Mouse (Mus musculus): ENCODE results near the gene Rnf6. TPM values are rescaled to one million over a fixed set of nuclear protein-coding genes. Genes with fewer than 3 reads are reported as not detected.

Gene Rnf6
- polyA plus RNA-seq, 1 experiment: not detected

DNA sequence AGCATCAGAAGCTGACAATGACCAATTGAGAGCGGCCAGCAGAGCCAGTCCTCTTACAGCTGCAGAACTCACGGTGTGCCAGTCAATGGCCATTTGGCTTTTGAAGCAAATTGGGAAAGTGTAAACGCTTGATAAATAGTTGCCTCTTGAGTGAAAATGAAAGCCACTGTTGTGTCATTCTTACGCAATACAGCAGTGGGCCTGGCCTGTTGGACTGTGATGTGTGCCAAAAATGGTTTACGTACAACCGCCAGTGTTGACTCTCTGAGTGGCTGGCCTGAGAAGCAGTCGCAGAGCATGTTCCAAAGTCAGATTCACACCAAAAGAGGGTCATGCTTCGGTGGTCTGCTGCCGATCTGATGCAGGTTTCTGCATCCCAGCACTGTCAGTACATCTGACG, 27.4 kb upstream of the Rnf6 start:
- no peak overlapping the region for H3K4me3 ChIP-seq (ENCODE audit: insufficient read depth, low read depth, low read length)

DNA sequence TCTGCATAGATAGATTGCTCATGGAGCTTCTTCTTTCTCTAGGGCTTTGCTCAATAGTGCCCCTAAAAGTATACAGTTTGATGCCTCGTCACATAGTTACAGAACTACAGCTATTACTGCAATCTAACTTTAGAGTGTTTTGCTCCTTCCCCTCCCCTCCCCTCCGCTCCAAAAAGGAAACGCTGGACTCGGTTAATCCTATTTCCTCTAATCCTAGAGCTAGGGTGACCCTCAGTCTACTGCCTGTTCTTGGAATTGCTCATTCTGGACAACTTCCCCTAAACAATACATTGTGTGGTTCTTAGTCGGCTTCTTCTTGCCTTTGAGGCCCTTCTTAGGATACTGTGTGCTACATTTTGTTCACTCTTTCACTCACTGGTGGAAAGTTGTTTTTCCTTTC, 26.4 kb upstream of the Rnf6 start:
- TF ChIP-seq CTCF (IDR thresholded peaks at IDR 0.05; ENCODE audit: insufficient read depth, low read depth, low read length) (no peak), POLR2A (IDR thresholded peaks at IDR 0.05; ENCODE audit: insufficient read depth, low read depth, low read length) (no peak)
- WGBS: 53% methylated on average over 5 of the region's 5 CpGs
- no peak overlapping the region for H3K4me3 ChIP-seq (ENCODE audit: insufficient read depth, low read depth, low read length)
- H3K4me1 ChIP-seq (ENCODE audit: control insufficient read depth, insufficient read depth, low read length): peaks cover 6% of the 10 kb centered on the region; the same call in 1 of the 2 replicates
- no peak overlapping the region for H3K27ac ChIP-seq (ENCODE audit: insufficient read depth, low read depth, low read length)

More for the DNA sequence above, 27.4 kb upstream of the Rnf6 start:
- H3K27ac ChIP-seq (ENCODE audit: insufficient read depth, low read depth, low read length): no peak overlapping the region
- peaks cover 6% of the 10 kb centered on the region; the same call in 1 of the 2 replicates for H3K4me1 ChIP-seq (ENCODE audit: control insufficient read depth, insufficient read depth, low read length)
- no peak for TF ChIP-seq POLR2A (IDR thresholded peaks at IDR 0.05; ENCODE audit: insufficient read depth, low read depth, low read length)
- no peak for TF ChIP-seq CTCF (IDR thresholded peaks at IDR 0.05; ENCODE audit: insufficient read depth, low read depth, low read length)
- WGBS: 73% methylated on average over 10 of the region's 10 CpGs

DNA sequence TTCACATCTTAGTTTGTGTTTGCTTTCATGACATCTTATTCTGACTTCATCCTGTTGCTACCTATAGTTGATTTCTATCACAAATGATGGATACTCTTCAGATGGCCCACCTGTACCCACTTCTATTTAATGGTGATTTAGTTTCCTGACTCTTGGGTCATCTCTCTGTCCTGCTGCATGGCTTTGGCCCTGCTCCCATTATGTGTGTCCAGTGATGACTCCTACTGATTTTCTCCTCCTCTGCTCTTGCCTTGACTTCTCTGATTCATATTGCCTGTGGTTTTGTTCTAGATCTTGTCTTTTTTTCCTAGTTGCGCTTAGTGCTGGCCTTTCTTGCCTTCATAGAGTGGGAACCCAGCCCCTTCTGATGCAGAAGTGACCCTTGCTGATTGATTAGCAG, 25.0 kb upstream of the Rnf6 start:
- H3K27ac ChIP-seq (ENCODE audit: insufficient read depth, low read depth, low read length): no peak overlapping the region
- TF ChIP-seq CTCF (IDR thresholded peaks at IDR 0.05; ENCODE audit: insufficient read depth, low read depth, low read length) (no peak), POLR2A (IDR thresholded peaks at IDR 0.05; ENCODE audit: insufficient read depth, low read depth, low read length) (no peak)
- H3K4me3 ChIP-seq (ENCODE audit: insufficient read depth, low read depth, low read length): no peak overlapping the region
- peaks cover 6% of the 10 kb centered on the region; the same call in 1 of the 2 replicates for H3K4me1 ChIP-seq (ENCODE audit: control insufficient read depth, insufficient read depth, low read length)
- 94% methylated on average over 1 of the region's 1 CpGs for WGBS

DNA sequence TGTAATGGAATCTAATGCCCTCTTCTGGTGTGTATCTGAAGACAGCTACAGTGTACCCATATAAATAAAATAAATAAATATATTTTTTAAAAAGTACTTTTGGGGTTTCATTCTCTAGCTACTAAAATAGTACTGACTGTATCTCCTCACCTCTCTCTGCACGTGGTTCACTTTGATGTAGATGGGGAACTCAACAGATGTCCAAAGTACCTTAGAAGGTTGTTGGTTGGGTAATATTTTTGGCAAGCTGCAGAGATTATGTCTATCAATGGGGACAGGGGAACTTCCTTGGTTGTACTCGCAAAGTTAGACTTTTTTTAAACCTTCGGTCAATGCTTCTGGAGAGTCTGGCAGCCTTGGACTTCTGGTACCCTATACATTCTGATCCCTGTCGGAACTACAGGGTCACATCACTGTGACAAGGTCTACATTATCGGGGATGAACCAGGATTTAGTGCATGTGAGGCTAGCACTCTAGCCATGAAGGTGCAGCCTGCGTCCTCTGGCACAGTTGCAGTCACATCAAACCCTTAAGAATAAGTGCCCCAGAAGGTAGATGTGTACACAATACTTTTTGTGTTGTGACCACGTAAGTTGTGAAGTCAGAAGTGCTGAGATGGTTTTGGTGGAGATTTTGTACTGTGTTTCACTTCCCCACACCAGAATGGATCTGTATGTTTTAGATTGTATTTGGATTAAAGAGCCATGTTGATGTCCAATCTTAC, 24.5 kb upstream of the Rnf6 start:
- WGBS: 95% methylated on average over 7 of the region's 7 CpGs
- H3K4me3 ChIP-seq (ENCODE audit: insufficient read depth, low read depth, low read length): no peak overlapping the region
- H3K4me1 ChIP-seq (ENCODE audit: control insufficient read depth, insufficient read depth, low read length): peaks cover 6% of the 10 kb centered on the region; the same call in 1 of the 2 replicates
- TF ChIP-seq POLR2A (IDR thresholded peaks at IDR 0.05; ENCODE audit: insufficient read depth, low read depth, low read length) (no peak), CTCF (IDR thresholded peaks at IDR 0.05; ENCODE audit: insufficient read depth, low read depth, low read length) (no peak)
- no peak overlapping the region for H3K27ac ChIP-seq (ENCODE audit: insufficient read depth, low read depth, low read length)

DNA sequence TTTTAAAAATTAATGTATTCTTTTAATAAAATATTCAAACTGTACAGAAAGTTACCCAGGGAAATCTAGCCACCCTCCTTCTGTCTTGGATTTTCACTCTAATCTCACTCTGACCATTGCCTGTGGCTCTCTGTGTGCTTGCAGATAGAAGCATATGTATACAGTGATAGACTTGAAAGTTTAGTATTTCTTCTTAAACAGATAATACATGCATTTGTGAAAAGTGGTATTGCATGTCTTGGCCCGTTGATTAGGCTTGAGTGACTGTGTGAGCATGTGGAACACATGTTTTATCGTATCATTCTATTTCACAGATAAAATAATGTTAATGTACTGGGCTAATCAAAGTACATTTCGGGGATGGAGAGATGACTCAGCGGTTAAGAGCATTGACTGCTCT, 23.8 kb upstream of the Rnf6 start:
- 98% methylated on average over 4 of the region's 4 CpGs for WGBS
- H3K4me1 ChIP-seq (ENCODE audit: control insufficient read depth, insufficient read depth, low read length): peaks cover 6% of the 10 kb centered on the region; the same call in 1 of the 2 replicates
- no peak overlapping the region for H3K4me3 ChIP-seq (ENCODE audit: insufficient read depth, low read depth, low read length)
- H3K27ac ChIP-seq (ENCODE audit: insufficient read depth, low read depth, low read length): no peak overlapping the region
- TF ChIP-seq CTCF (IDR thresholded peaks at IDR 0.05; ENCODE audit: insufficient read depth, low read depth, low read length) (no peak), POLR2A (IDR thresholded peaks at IDR 0.05; ENCODE audit: insufficient read depth, low read depth, low read length) (no peak)

DNA sequence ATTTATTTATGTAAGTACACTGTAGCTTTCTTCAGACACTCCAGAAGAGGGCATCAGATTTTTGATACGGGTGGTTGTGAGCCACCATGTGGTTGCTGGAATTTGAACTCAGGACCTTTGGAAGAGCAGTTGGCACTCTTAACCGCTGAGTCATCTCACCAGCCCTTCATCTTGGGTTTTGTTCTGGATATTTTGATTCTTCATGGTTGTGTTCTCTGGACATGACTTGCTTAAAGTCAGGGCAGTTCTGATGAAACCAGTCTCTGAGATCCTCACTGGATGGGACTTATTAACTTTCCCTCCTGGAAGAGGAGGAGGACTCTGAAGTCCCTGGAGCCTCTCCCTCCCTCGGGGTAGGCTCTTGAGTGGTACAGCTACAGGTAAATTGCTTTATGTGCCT, 19.8 kb upstream of the Rnf6 start:
- Histone ChIP-seq H3K4me3 (ENCODE audit: insufficient read depth, low read depth, low read length) (no peak overlapping the region), H3K27ac (ENCODE audit: insufficient read depth, low read depth, low read length) (no peak overlapping the region), H3K4me1 (ENCODE audit: control insufficient read depth, insufficient read depth, low read length) (peaks cover 2% of the 10 kb centered on the region; the same call in 1 of the 2 replicates)
- 95% methylated on average over 3 of the region's 3 CpGs for WGBS
- TF ChIP-seq POLR2A (IDR thresholded peaks at IDR 0.05; ENCODE audit: insufficient read depth, low read depth, low read length) (no peak), CTCF (IDR thresholded peaks at IDR 0.05; ENCODE audit: insufficient read depth, low read depth, low read length) (no peak)

DNA sequence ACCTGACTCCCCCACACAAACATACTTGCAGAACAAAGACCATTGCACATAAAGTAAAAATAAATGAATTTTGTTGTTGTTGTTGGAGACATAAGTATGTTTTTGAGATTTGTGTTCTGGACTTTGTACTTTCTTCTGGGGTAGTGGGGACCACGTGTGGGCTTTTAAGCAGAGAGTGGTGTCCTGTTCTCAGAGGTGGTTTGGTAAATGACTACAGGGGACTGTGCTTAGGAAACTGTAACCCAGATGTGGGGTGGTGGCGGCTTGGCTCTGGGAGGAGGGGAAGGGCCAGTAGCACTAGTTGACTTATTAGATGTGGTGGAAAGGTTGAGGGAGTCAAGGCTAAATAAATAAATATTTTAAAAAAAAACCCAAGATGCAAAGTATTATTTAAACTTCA, 19.4 kb upstream of the Rnf6 start:
- H3K4me1 ChIP-seq (ENCODE audit: control insufficient read depth, insufficient read depth, low read length): peaks cover 4% of the 10 kb centered on the region; the same call in 1 of the 2 replicates
- no peak overlapping the region for H3K27ac ChIP-seq (ENCODE audit: insufficient read depth, low read depth, low read length)
- TF ChIP-seq POLR2A (IDR thresholded peaks at IDR 0.05; ENCODE audit: insufficient read depth, low read depth, low read length): no peak
- TF ChIP-seq CTCF (IDR thresholded peaks at IDR 0.05; ENCODE audit: insufficient read depth, low read depth, low read length): no peak
- H3K4me3 ChIP-seq (ENCODE audit: insufficient read depth, low read depth, low read length): no peak overlapping the region
- WGBS: 95% methylated on average over 2 of the region's 2 CpGs

DNA sequence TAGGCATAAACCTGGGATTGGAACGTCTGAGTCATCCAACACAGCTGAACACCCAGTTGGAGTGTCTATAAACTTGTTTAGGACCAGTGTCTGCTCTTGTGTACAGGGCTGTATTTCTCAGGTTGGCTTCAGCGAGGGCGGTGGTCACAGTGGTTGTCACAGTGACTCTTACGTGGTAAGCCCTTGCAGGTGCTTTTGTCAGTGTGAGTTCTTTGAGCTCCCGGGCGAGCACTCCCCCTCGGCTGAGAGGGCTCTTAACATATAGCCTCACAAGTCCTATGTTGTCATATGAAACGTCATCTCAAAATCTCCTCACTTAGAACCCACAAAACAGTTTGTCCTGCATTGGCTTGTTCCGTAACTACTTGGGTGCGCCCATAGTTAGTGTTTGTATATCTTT, 16.9 kb upstream of the Rnf6 start:
- Histone ChIP-seq H3K27ac (ENCODE audit: insufficient read depth, low read depth, low read length) (no peak overlapping the region), H3K4me3 (ENCODE audit: insufficient read depth, low read depth, low read length) (no peak overlapping the region), H3K4me1 (ENCODE audit: control insufficient read depth, insufficient read depth, low read length) (peaks cover 4% of the 10 kb centered on the region; the same call in 1 of the 2 replicates)
- 85% methylated on average over 10 of the region's 10 CpGs for WGBS
- no peak for TF ChIP-seq CTCF (IDR thresholded peaks at IDR 0.05; ENCODE audit: insufficient read depth, low read depth, low read length)
- no peak for TF ChIP-seq POLR2A (IDR thresholded peaks at IDR 0.05; ENCODE audit: insufficient read depth, low read depth, low read length)

DNA sequence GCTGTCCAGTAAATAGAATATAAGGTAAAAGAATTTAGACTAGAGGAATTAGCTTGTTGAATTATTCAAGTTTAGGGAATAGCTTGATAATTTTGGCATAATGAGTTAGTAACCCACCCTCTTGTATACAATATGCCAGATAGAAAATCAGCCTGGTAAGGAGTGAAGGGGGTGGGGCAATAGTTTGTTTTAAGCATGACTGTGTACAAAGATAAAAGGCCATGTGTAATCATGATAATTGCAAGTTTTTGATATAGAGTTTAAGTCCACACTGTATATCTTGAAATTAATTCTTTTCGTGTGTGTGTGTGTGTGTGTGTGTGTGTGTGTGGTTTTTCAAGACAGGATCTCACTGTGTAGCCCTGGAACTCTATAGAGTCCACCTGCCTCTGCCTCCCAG, 13.0 kb upstream of the Rnf6 start:
- WGBS: 50% methylated on average over 1 of the region's 1 CpGs
- no peak overlapping the region for H3K4me3 ChIP-seq (ENCODE audit: insufficient read depth, low read depth, low read length)
- no peak overlapping the region for H3K27ac ChIP-seq (ENCODE audit: insufficient read depth, low read depth, low read length)
- H3K4me1 ChIP-seq (ENCODE audit: control insufficient read depth, insufficient read depth, low read length): peaks cover 4% of the 10 kb centered on the region; the same call in 1 of the 2 replicates
- TF ChIP-seq CTCF (IDR thresholded peaks at IDR 0.05; ENCODE audit: insufficient read depth, low read depth, low read length) (no peak), POLR2A (IDR thresholded peaks at IDR 0.05; ENCODE audit: insufficient read depth, low read depth, low read length) (no peak)
